Mouse (Mus musculus): Measurements from ENCODE around the gene Txk. TPM values are rescaled to one million over a fixed set of nuclear protein-coding genes. Genes with fewer than 3 reads are reported as not detected.

Gene Txk
- polyA plus RNA-seq, 1 experiment from 2014 or later = not detected

DNA sequence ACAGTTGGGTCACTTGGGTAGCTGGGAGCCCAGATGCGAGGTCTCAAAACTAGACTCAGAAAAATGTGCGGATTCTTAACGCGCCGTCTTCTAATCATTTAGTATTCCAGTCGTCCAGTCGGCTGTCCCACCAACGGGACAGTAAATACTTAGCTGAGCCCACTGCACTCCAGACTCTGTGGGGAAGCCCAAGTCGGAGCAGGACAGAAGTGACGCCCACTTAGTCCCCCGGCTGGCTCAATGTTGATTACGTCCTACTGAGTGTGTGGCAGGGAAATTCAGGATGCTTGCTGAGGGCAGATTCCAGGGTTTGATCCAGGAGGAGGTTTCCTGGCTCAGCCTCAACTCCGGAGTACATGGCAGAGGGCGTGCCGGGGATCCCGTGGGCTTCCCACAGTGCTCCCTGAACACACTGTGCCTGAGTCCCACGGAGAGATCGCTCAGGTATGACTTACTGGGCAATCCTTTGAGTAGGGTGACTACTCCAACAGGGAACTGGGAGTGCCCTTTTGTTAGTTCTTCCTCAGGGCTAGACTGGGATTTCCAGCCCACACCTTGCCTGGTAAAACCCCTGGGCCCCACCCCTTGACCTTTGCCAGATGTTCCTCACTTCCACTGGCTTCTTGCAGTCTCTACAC is 104.5 kb downstream of the Txk start:
- peak; percentile 90 for DNase-seq (ENCODE audit: low spot score, missing footprints)
- WGBS = 8% methylated on average over 18 of the region's 18 CpGs

DNA sequence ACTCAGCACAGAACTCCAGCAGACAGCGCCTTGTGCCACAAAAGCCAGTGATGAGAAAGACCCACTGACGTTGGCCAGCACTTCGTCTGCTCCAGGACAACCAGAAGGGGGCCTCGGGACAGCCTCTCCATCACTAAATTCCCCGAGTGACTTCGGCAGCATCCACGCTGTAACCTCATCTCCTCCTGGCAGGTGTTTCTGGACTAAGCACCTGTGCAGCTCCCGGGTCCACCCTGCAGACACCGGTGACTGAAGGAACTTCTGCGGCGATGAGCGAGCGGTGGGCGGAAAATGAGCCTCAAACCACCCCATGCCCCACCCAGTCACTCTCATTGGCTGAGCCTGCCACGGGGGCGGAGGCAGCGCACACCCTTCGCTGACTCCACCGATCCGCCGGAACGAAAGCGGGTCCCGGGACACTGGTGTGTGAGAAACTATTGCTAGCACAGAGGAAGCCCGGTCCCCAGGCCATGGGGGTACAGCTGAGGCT is 105.1 kb downstream of the Txk start, which contains the start of gene Nipal1:
Gene Nipal1, plus strand, starts transcription at position 378 of the 490 bp plus-strand sequence.
- H3K36me3 ChIP-seq (ENCODE audit: control insufficient read depth, insufficient read depth, low read length) = no peaks in the 10 kb centered on the region
- ATAC-seq (ENCODE audit: low FRiP score) (peak; percentile 95), DNase-seq (ENCODE audit: low spot score, missing footprints) (peak; percentile 97)
- WGBS = under 1% methylated on average over 25 of the region's 25 CpGs
- peaks cover 19% of the 10 kb centered on the region for H3K27me3 ChIP-seq (ENCODE audit: control insufficient read depth, insufficient read depth, low read length)
- H3K9me3 ChIP-seq (ENCODE audit: control insufficient read depth, low read length) = no peaks in the 10 kb centered on the region
- peak within 1 kb of the TSS; percentile 18; the same call in 1 of the 2 replicates for H3K9ac ChIP-seq (ENCODE audit: low read length)
- H3K4me3 ChIP-seq (ENCODE audit: low read depth, low read length) = peak within 1 kb of the TSS; percentile 37
- H3K4me2 ChIP-seq = peak within 1 kb of the TSS; percentile 63
- H3K27ac ChIP-seq (ENCODE audit: low read depth, low read length) = no peak within 1 kb of the TSS
- H3K4me1 ChIP-seq (ENCODE audit: control insufficient read depth, insufficient read depth, low read length) = no peaks in the 10 kb centered on the region; the same call in 1 of the 2 replicates

More for the DNA sequence above, 104.5 kb downstream of the Txk start:
- Histone ChIP-seq H3K4me1 (ENCODE audit: control insufficient read depth, insufficient read depth, low read length) (no peaks in the 10 kb centered on the region; the same call in 1 of the 2 replicates), H3K4me2 (peak overlapping the region; percentile 63), H3K27ac (ENCODE audit: low read depth, low read length) (no peak overlapping the region), H3K36me3 (ENCODE audit: control insufficient read depth, insufficient read depth, low read length) (no peaks in the 10 kb centered on the region), H3K4me3 (ENCODE audit: low read depth, low read length) (peak overlapping the region; percentile 37), H3K27me3 (ENCODE audit: control insufficient read depth, insufficient read depth, low read length) (peaks cover 19% of the 10 kb centered on the region), H3K9me3 (ENCODE audit: control insufficient read depth, low read length) (no peaks in the 10 kb centered on the region), H3K9ac (ENCODE audit: low read length) (peak overlapping the region; percentile 18; the same call in 1 of the 2 replicates)
- ATAC-seq (ENCODE audit: low FRiP score) = peak; percentile 75

DNA sequence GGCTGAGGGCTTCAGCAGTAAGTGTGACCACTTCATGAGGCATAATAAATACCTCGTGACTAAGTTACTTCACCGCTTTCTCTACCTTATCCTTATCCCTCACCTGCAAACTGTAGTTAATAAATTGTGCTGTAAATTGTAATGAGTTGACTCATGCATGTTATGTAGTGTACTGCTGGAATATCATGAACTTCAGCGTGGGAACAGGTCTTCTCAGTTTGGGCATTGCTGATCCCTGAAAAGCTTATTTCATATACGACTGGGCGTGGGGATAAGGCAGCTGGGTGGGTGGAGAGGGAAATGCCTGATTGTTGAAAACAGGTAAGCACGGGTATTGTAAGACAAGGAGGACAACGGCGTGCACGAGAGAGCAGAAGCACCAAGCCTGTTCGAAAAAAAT is 105.6 kb downstream of the Txk start:
- peak overlapping the region; percentile 37 for H3K4me3 ChIP-seq (ENCODE audit: low read depth, low read length)
- 32% methylated on average over 10 of the region's 10 CpGs for WGBS
- H3K27ac ChIP-seq (ENCODE audit: low read depth, low read length) = no peak overlapping the region
- ATAC-seq (ENCODE audit: low FRiP score) = no peak
- H3K27me3 ChIP-seq (ENCODE audit: control insufficient read depth, insufficient read depth, low read length) = peaks cover 19% of the 10 kb centered on the region
- H3K9me3 ChIP-seq (ENCODE audit: control insufficient read depth, low read length) = no peaks in the 10 kb centered on the region
- no peak overlapping the region for H3K9ac ChIP-seq (ENCODE audit: low read length)
- H3K36me3 ChIP-seq (ENCODE audit: control insufficient read depth, insufficient read depth, low read length) = no peaks in the 10 kb centered on the region
- no peak for DNase-seq (ENCODE audit: low spot score, missing footprints)
- H3K4me2 ChIP-seq = peak overlapping the region; percentile 63
- no peaks in the 10 kb centered on the region; the same call in 1 of the 2 replicates for H3K4me1 ChIP-seq (ENCODE audit: control insufficient read depth, insufficient read depth, low read length)

DNA sequence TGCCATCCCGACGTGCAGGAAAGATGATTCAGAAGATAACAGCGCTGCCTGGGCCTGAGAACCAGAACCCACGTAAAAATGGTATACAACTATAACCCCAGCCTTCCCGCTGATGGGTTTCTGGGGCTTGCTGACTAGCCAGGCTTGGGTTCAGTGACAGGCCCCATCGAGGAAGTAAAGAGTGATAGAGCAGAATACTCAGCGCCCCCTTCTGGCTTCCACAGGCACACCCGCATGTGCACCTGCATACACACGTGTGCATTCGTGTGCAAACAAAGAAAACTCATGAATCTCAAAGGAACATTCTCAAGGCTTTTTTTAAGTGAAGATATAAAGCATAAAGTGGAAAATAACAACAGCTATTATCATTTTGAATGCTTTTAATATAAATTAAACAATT is 106.4 kb downstream of the Txk start:
- H3K4me3 ChIP-seq (ENCODE audit: low read depth, low read length) = no peak overlapping the region
- H3K27me3 ChIP-seq (ENCODE audit: control insufficient read depth, insufficient read depth, low read length) = peaks cover 19% of the 10 kb centered on the region
- no peak overlapping the region for H3K27ac ChIP-seq (ENCODE audit: low read depth, low read length)
- H3K4me1 ChIP-seq (ENCODE audit: control insufficient read depth, insufficient read depth, low read length) = no peaks in the 10 kb centered on the region; the same call in 1 of the 2 replicates
- H3K9me3 ChIP-seq (ENCODE audit: control insufficient read depth, low read length) = no peaks in the 10 kb centered on the region
- no peak overlapping the region for H3K4me2 ChIP-seq
- DNase-seq (ENCODE audit: low spot score, missing footprints) (peak; percentile 82), ATAC-seq (ENCODE audit: low FRiP score) (no peak)
- 44% methylated on average over 10 of the region's 10 CpGs for WGBS
- H3K36me3 ChIP-seq (ENCODE audit: control insufficient read depth, insufficient read depth, low read length) = no peaks in the 10 kb centered on the region
- H3K9ac ChIP-seq (ENCODE audit: low read length) = no peak overlapping the region

Other genes with a start within 250 kb of the Txk start
- gene Corin, start 248.3 kb downstream of the Txk start, polyA plus RNA-seq (2014; fragmentation: Nextera tagmentation; extraction: Ambion mirVana) = 7.8 and 9.0 TPM in 2 replicates
- 27.3 and 27.4 TPM in 2 replicates for gene Nfxl1, start 193.1 kb downstream of the Txk start, polyA plus RNA-seq (2014; fragmentation: Nextera tagmentation; extraction: Ambion mirVana)
- gene Zar1, start 171.5 kb downstream of the Txk start, polyA plus RNA-seq (2014; fragmentation: Nextera tagmentation; extraction: Ambion mirVana) = 1.0 and 1.6 TPM in 2 replicates
- gene Gm5868, start 165.2 kb downstream of the Txk start, polyA plus RNA-seq (2014; fragmentation: Nextera tagmentation; extraction: Ambion mirVana) = 6.5 and 6.6 TPM in 2 replicates
- not detected in 2 replicates for gene Cnga1, start 108.5 kb downstream of the Txk start, polyA plus RNA-seq (2014; fragmentation: Nextera tagmentation; extraction: Ambion mirVana)
- 0.25 and 0.45 TPM in 2 replicates for gene Nipal1, start 105.0 kb downstream of the Txk start, polyA plus RNA-seq (2014; fragmentation: Nextera tagmentation; extraction: Ambion mirVana)
- 3.3 and 4.5 TPM in 2 replicates for gene Tec, start 115.7 kb upstream of the Txk start, polyA plus RNA-seq (2014; fragmentation: Nextera tagmentation; extraction: Ambion mirVana)
- gene Slain2, start 161.5 kb upstream of the Txk start, polyA plus RNA-seq (2014; fragmentation: Nextera tagmentation; extraction: Ambion mirVana) = 27.5 and 28.2 TPM in 2 replicates
- gene Gm10135, start 221.9 kb upstream of the Txk start, polyA plus RNA-seq (2014; fragmentation: Nextera tagmentation; extraction: Ambion mirVana) = not detected in 2 replicates